Mouse (Mus musculus) monocyte, adult 2 months (primary cell): ENCODE results near the gene Zfp617.
"Not testable (repeated sequence)": the region's sequence is repeated elsewhere in the genome, so short reads cannot be mapped to it uniquely, and the experiment has no call there.

Experiments used
- DNase-seq, 2 experiments: peaks; one replicate each; pipeline ENCODE4 v3.0.0; 2022; ENCODE audit warnings: low spot score in 2 of 2, low read depth in 1 of 2

Gene Zfp617

DNA sequence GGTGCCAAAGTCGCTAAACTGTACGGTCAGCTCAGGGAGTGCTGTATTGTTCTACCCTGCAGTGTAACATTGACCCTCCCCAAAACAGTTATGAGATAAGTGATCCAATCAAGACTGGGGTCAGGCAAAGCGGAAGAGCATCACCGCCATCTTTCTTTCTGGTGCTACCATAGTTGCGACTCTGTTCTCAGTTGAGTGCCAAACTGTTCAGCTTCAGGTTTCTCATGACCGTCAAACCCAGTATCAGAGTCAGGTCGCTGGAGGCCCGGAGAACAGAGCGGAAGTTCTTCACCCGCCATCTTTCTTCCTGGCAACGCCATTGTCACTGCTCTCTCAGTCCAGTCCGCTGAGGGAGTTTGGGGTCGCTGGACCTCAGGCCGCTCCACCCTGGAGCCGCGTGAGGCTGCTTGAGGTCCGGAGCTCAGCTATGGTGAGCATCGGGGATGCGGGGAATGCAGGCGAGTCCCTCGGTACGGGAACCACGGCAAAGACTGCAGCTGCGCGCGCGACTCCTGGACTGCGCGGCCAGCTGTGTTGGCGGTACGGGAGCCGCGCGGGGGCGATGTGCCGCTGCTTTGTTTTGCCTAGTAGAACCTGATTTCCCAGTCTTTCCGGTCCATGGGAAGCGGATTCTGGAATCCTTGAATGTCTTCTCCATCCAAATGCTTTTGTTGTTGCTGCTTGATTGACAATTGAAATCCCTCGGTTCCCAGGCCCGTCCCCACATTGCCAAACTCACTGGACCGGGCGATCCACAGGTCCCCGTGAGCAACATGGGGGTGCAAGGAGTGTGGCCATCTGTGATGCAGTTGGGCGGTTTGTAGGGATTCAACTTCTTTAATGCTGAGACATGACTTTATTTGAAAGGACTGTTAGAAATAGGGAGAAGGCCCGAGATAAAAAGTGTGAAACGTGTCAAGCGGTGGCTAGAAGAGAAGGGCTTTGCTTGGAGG is at the start of gene Zfp617, which contains the start of gene Zfp882:
Gene Zfp617 (plus strand): TSS at position 327 of the 953 bp plus-strand sequence.
Gene Zfp882 (plus strand): TSS at position 300 of the 953 bp plus-strand sequence.
- peak in 1 of 2 experiments; percentile 65 for DNase-seq

DNA sequence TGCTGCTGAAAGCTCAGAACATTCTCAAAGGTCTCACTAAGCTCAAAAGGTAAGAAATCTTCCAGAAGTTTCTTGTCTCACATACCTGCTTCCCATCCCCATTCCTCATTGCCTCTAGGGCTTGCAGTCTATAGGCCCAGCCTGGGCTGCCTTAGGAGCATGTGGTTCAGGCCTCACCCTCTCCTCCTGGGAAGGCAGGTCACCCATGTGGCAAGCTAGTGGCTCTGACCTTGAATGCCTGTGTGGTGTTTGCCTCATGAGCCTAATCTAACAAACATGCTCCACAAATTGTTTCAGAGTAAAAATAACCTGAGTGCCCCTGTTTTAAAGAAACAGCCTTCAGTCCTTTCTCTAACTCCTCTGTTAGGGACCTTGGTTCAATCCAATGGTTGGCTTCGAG is 46.9 kb upstream of the Zfp617 start:
- not testable (repeated sequence) for DNase-seq

DNA sequence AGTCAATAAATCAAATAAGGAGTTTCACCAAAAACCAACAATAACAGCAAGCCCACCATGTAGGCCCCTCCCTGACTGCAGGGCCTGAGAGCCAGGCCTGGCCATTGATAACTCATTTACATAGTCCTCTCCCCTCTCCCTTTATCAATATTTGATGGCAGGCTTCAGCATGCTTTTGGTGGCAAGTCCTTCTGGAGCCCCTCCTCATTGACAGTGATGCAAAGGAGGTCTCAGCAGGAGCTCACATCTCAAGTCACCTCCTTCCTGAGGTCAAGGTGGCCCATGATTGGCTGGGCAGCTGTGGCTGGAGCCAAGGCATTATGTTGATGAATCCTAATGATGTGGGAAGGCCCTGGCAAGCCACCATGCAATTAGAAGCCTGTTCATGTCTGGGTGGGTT is 46.4 kb upstream of the Zfp617 start:
- DNase-seq, result not testable (repeated sequence)

DNA sequence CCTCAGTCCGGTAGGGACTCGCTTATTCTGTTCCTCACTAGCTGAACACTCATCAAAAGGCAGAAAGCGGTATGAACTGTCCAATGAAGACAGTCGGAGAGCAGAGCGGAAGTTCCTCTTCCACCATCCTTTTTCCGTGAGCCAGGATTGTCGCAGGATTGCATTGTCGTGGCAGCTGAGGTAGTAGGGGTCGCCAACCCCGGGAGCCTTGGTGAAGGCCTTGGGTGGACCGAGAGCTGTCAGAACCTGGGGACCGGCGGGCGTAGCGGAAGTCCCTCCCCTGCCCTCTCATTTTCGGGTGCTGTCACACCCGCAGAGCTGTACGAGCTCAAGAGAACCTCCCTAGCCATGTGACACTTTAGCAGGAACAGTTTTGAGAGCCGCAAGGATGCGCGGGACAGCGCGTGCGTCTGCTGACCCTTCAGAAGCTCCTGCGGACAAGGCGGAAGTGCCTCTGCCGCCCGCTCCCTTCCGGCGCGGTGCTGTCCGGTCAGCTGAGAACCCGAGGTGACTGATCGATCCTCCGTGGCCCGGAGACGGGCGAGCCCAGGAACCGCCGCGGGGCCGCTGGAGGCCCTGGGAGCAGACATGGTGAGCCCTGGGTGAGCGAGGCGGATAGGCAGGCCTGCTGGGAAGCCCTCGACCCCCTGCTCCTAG is 26.7 kb upstream of the Zfp617 start, which contains the start of gene Zfp709:
Gene Zfp709 (plus strand): TSS at position 402 of the 657 bp plus-strand sequence.
- DNase-seq, result peak; percentile 32 to 53

DNA sequence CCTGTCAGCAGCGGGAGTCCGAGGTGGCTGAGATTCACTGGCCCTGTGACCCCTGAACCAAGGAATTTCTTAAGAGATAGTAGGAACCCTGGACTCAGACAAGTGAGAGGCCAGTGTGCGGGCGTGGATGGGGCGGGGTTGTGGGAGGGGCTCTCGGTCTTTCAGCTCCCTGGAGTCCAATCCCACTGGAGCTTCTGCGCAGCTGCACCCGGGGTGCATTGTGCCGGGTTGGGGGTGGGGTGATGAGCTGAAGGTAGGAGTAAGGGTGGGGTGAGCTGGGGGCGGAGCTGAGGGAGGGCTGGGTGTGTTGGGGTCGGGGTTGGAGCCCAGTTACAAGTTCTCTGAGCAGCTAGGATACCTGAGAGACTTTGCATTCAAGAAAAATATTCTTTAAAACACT is 7.8 kb upstream of the Zfp617 start:
- DNase-seq, result not testable (repeated sequence)

DNA sequence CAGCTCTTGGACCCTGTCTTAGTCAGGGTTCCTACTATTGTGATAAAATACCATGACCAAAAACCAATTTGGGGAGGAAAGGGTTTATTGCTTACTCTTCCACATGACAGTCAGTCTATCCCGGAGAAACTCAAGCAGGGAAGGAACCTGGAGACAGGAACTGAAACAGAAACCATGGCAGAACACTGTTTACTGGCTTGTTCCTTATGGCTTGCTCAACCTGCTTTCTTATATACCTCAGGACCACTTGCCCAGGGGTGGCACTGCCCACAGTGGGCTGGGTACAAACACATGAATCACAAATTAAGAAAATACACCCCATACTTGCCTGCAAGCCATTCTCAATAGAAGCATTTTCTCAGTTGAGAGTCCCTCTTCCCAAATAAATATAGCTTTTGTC is 5.4 kb upstream of the Zfp617 start:
- DNase-seq, result not testable (repeated sequence)

DNA sequence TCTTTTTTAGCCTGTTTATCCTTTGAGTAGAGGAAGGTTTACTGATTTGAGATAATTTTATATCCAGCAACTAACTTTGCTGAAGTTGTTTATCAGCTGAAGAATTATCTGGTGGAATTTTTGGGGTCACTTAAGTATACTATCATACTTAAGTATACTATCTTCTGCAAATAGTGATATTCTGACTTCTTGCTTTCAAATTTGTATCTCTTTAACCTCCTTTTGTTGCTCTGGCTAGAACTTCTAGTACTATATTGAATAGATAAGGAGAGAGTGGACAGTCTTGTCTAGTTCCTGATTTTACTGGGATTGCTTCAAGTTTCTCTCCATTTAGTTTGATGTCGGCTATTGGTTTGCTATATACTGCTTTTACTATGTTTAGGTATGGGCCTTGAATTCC is 1.6 kb upstream of the Zfp617 start:
- no peak for DNase-seq

DNA sequence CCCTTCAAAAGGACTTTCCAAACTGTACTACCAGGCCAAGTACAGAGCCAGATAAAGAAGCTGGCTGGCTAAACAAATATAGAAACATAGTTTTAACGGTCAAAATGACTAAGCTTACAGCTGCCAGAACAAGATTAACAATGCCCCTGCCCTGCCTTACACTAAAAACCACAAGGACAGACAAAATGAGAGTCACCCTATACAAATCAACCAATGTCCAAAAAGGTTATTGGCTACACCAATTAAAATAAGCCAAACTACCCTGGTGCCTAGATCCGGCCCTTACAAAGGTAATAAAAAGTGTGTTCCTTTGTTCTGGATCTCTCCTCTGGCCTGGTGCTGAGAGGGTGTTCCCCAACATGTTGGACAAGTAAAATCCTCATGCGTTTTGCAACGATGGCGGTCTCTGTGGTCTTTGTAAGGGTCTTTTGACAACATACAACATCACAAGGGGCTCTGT is 607 bp upstream of the Zfp617 start:
- DNase-seq, result no peak

DNA sequence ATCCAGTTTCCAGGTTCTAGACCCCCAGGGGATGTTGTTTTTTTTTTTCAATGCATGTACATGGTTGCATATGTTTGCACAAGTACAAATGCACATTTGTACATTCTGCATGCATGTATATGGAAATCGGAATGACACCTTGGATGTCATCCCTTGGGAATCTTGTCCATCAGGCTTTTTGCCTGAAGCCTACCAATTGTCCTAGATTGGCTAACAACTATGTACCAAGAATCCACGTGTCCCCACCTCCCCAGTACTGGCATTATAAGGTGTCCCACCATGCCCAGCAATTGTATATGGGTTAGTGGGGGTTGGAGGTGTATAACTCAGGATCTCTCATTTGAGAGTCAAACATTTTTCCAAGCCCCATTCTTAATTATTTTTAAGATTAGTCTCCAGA is 3.9 kb downstream of the Zfp617 start:
- no peak for DNase-seq

DNA sequence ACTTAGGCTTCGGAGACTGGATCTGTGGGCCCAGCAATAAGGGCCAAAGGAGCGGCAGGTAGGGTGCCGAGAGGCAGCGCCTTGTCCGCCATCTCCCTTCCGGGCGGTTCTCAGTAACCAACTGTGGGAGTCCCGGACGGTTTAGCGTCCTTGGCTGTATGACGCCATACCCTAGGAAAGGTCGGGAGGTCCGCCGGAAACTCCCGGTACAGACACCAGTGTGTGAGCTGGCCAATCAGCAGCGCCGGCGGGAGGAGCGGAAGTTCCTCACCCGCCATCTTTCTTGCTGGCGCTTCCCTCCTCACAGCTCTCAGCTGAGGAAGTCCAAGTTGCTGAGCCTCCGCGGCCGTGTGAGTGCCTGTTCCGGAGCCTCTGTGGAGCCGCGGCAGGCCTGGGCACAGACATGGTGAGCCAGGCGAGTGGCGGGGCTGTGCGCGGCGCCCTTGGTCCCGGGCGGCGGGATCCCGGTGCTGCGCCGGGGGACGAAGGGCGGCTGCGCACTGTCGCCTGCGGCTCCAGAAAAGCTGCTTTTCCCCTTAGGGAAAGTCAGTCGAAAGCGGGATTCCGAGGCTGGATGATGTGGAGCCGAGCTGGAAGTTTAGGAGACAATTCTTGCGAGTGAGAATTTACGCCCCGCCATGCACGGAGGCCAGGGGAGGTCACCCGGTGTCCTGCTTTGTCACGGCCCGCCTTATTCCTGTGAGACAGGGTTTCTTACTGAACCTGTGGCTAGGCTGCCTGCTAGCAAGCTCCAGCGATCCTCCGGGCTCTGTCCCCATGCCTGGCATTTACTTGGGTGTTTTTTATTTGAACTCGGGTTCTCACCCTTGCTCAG is 14.3 kb downstream of the Zfp617 start:
- DNase-seq, result peak; percentile 89 to 90

DNA sequence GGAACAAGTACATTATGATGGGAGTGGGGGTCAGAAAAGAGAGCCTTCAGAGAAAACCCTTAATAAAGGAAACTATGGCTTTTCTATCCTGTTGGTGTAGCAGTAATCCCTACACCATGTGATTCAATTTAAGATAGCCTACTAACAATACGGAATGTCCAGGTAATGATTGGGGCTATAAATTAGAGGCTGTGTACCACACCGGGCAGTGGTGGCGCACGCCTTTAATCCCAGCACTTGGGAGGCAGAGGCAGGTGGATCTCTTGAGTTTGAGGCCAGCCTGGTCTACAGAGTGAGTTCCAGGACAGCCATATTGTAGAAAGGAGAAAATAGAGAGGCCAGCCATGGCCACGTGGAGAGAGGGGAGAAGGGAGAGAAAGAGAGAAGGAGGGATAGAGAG is 17.4 kb downstream of the Zfp617 start:
- DNase-seq, result no peak

DNA sequence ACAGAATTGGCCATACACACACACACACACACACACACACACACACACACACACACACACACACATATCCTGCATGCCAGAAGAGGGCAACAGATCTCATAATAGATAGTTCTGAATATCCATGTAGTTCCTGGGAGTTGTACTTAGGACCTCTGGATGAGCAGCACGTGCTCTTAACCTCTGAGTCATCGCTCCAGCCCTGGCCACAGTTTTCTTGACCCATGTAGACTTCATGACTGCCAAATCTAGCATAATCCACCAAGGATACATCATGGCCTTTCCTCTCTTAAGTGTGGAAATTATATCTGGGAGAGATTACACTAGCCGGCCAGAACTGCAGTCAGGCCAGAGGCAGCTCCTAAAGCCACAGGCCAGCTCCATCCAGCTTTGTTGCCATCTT is 18.1 kb downstream of the Zfp617 start:
- DNase-seq, result no peak

DNA sequence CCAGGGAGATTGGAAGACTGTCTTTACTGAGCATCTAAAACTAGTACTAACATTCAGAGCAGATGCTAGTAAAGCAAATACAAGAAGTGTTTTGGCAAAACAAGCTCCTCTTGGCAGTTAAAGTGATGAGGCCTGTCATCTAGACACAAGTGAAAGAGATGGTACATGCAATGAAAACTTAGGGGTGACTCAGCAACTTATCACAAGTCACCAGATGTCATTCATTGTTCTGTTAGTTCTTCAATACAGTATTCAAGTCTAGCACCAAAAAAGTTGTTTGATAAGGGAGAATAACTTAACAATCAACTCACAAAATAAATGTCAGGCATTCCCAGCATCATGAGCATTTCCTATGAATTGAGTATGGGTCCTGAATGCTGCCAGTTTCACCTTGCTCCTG is 19.3 kb downstream of the Zfp617 start:
- DNase-seq, result no peak

DNA sequence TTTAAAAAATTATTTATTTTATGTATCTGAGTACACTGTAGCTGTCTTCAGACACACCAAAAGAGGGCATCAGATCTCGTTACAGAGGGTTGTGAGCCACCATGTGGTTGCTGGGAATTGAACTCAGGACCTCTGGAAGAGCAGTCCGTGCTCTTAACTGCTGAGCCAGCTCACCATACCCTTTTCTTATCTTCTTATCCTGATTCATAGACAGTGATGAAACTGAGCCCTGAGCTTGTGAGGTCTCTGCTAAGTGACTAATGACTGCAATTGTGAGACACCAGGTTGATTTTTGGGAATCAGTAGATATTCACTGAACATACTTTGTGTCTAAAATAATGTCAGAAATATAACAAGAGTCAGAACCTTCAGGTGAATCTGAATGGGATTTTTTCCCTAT is 29.6 kb downstream of the Zfp617 start:
- not testable (repeated sequence) for DNase-seq

DNA sequence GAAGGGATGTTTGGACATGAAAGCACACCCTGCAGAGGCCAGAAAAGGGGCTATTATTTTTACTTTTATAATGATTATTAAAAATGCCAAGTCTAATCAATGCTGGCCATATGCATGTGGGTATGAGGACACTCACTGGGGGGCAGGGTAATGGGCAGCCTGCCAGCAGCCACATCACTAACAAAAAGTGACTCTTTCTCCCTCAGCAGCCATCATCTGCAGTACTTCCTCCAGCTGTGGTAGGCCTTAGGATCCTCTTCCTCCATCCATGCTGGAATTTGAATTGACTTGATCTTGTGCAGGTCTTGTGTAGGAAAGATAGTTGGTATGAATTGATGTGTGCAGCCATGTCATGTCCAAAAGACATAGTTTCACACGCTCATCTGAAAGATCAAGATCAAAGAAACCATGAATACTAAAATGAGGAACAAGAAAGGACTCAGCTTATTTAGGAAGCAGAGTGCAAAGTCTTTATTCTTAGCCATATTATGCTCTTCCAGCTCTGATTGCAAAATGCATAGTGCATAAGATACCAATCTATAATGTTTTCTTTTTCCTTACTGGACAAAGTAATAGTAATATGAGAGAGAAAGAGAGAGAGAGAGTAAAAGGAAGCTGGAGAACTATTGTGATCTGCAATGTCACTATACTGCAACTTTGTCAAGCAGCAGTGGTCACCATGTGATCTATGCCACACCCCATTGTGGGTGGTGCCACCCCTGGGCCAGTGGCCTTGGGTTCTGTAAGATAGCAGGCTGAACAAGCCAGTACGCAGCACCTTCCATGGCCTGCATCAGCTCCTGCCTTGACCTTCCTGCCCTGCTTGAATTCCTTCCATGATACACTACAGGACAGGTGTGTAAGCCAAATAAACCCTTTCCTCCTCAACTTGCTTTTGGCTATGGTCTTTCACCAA is 32.1 kb downstream of the Zfp617 start:
- DNase-seq, result no peak

DNA sequence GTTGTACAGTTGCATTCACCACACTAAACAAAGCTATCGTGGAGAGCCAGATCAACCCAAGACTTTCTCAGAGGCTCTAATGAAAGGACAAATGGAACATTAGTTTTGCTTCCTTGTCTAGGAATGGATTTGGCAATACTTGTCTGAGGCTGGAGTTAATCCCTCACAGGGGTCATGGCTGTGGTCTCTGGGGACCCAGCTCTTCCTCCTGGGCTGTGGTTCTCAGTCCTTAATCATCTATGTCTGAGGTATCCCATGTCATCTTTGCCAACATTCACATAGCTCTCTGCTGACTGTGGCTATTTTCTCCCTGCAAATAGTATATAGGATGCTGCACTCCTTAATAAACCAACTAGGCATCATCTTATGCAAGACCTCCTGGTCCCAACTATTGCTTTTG is 33.3 kb downstream of the Zfp617 start:
- DNase-seq, result no peak

DNA sequence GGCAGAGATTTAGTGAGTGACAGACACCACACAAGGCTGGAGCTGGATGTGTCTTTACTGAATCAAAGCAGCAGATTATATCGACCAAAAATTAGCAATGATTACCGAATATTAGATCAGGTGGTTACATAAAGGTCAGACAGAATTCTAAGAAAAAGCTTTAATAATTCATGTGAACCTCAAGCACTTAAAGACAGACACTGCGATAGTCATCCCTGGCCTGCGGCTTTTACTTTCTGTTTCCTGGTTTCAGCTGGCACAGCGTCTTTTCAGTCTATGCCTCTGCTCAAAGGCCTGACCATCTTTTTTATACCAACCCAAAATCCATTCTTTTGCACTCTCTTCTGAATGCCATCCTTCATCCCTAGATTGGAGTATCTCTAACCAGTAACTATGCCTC is 40.2 kb downstream of the Zfp617 start:
- DNase-seq, result no peak

DNA sequence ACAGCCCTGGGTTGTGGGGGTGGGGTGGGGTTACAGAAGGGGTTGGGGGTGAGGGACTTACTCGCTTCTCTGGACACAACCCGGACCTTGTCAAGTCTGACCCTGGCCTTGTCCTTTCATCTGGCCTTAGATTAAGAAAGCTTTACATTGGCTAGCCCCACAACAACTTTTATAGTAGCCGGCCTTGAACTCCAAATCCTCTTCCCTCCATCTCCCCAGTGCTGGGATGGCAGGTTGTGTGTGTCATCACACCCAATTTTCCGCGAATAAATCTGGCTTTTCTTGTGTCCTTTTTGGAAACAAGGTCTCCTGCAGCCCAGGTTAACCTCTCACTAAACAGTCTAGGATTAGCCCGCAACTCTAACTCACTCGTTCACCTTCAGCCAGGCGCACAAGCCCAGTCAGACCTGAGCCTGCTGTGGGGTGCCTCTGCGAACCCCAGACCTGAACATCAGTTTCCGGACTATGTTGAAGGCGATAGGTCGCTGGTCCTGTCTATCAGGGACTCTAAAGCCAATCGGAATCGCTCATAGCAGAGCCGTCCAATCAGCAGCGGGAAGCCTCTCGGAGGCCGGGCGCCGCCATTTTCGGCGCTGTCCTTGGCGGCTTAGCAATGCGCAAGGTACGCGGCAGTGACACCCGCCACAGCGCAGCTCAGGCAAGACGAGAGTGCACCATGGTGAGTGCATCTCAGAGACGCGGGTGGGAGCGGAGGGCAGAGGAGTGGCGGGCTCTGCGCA is 42.2 kb downstream of the Zfp617 start, which contains the start of gene Zfp961:
Gene Zfp961 (plus strand): TSS at position 557 of the 740 bp plus-strand sequence.
- DNase-seq, result peak; percentile 88 to 92

DNA sequence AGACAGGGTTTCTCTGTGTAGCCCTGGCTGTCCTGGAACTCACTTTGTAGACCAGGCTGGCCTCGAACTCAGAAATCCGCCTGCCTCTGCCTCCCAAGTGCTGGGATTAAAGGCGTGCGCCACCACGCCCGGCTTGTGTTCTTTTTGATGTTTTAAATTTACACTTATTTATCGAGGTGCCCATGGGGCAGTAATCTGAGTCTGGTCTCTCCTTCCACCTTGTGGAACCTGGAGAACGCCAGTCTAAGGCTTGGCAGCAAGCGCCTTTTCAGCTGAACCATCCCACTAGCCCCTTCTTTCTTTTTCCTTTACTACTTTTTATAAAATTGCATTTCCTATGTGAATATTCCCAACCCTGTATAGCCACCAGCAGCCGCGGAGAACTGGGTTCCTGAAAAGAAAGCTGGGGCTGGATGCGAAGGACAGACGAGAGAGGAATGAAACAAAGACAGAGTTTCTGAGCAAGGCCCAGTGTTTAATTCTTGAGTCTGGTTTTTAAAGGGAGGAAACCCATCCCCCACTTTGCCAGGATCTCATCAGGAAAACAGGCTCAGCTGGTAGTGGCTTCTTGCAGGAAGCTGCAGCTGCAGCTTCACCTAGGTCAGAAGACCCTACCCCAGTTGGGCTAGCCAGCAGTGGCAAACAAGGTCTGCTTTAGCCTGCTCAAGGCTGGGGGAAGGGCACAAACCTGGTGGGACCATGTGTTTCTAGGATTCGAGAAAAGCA is 43.2 kb downstream of the Zfp617 start:
- no peak for DNase-seq
